ENCODE assay signal across 8 mouse cellular contexts in genomic region chr5:148342061-148342741, GRCm38 (mm10). TPM values are rescaled to one million over a fixed set of nuclear protein-coding genes. Genes with fewer than 3 reads are reported as not detected.
A peak's percentile ranks its signal among the peaks of the same experiment; 100 is the strongest.
DNase-seq lines count a peak whose midpoint lies in the region; ATAC-seq and TF ChIP-seq lines count a peak whose summit lies in the region.

No protein-coding gene starts in this region.

- peak overlapping the region; percentile 7; the same call in 1 of the 2 replicates for H3K9ac ChIP-seq in forebrain, embryonic 16.5 days (replicated peaks; ENCODE audit: low read depth, low read length)
- H3K9ac ChIP-seq in hindbrain, postnatal 0 days (replicated peaks; ENCODE audit: low read length): no peak overlapping the region
- H3K9ac ChIP-seq in limb, embryonic 11.5 days (ENCODE audit: low read length): no peak overlapping the region
- peak overlapping the region; percentile 9; the same call in 1 of the 2 replicates for H3K9ac ChIP-seq in midbrain, embryonic 11.5 days (ENCODE audit: low read length)

- ATAC-seq in forebrain, embryonic 16.5 days: peak; percentile 58
- peak; percentile 80 for ATAC-seq in hindbrain, postnatal 0 days
- ATAC-seq in limb, embryonic 11.5 days (ENCODE audit: insufficient number of reproducible peaks, low FRiP score, low TSS enrichment, low read depth): peak; percentile 75
- ATAC-seq in midbrain, embryonic 11.5 days (ENCODE audit: low FRiP score): peak; percentile 54; the same call in 1 of the 2 replicates

- H3K27ac ChIP-seq in forebrain, embryonic 16.5 days (ENCODE audit: low read length): no peak overlapping the region
- peak overlapping the region; percentile 48; the same call in 1 of the 2 replicates for H3K27ac ChIP-seq in hindbrain, postnatal 0 days
- H3K27ac ChIP-seq in limb, embryonic 11.5 days (replicated peaks; ENCODE audit: low read depth, low read length): 0 out of 2 replicates have a peak overlapping the region, but pooled peaks have one; percentile 15
- H3K27ac ChIP-seq in midbrain, embryonic 11.5 days (ENCODE audit: low read depth, low read length): no peak overlapping the region
- no peak overlapping the region for H3K27ac ChIP-seq in cerebellum, adult 2 months (ENCODE audit: insufficient read depth, low read length)

- TF ChIP-seq POLR2A in cerebellum, adult 2 months (IDR thresholded peaks at IDR 0.05; ENCODE audit: borderline replicate concordance, insufficient read depth, low read length): no peak

- peak; percentile 12 for DNase-seq in thymus, postnatal 14 days
- DNase-seq in thymus, adult 18-20 months: no peak
- DNase-seq in hindbrain, postnatal 0 days (ENCODE audit: low spot score): peak; percentile 59
- DNase-seq in limb, embryonic 11.5 days (ENCODE audit: low spot score): peak; percentile 59
- DNase-seq in midbrain, embryonic 11.5 days (ENCODE audit: low spot score, missing footprints): no peak
- no peak for DNase-seq in cerebellum, adult 2 months
- no peak for DNase-seq in B cell, adult 2 months

- peak overlapping the region; percentile 14 for H3K4me3 ChIP-seq in forebrain, embryonic 16.5 days (replicated peaks; ENCODE audit: low read length)
- H3K4me3 ChIP-seq in hindbrain, postnatal 0 days (ENCODE audit: low read length): no peak overlapping the region
- peak overlapping the region; percentile 18 for H3K4me3 ChIP-seq in limb, embryonic 11.5 days (ENCODE audit: low read depth, low read length)
- H3K4me3 ChIP-seq in midbrain, embryonic 11.5 days (ENCODE audit: low read depth, low read length): no peak overlapping the region
- no peak overlapping the region for H3K4me3 ChIP-seq in cerebellum, adult 2 months (replicated peaks; ENCODE audit: insufficient read depth, low read depth, low read length)

- no peaks in the 10 kb centered on the region for H3K27me3 ChIP-seq in forebrain, embryonic 16.5 days (replicated peaks; ENCODE audit: control insufficient read depth, insufficient read depth, low read length)
- no peaks in the 10 kb centered on the region for H3K27me3 ChIP-seq in hindbrain, postnatal 0 days (ENCODE audit: insufficient read depth, low read length)
- no peaks in the 10 kb centered on the region for H3K27me3 ChIP-seq in limb, embryonic 11.5 days (ENCODE audit: control insufficient read depth, insufficient read depth, low read length)
- no peaks in the 10 kb centered on the region for H3K27me3 ChIP-seq in midbrain, embryonic 11.5 days (ENCODE audit: control insufficient read depth, insufficient read depth, low read length)
- H3K27me3 ChIP-seq in cerebellum, adult 2 months (ENCODE audit: control insufficient read depth, insufficient read depth, low read length): no peaks in the 10 kb centered on the region

- peak overlapping the region; percentile 37 for H3K4me2 ChIP-seq in forebrain, embryonic 16.5 days (ENCODE audit: low read length)
- H3K4me2 ChIP-seq in hindbrain, postnatal 0 days (ENCODE audit: low read depth, low read length): peak overlapping the region; percentile 26
- H3K4me2 ChIP-seq in limb, embryonic 11.5 days (ENCODE audit: low read depth, severe bottlenecking): peak overlapping the region; percentile 1
- H3K4me2 ChIP-seq in midbrain, embryonic 11.5 days: peak overlapping the region; percentile 19; the same call in 1 of the 2 replicates

- TF ChIP-seq CTCF in hindbrain, postnatal 0 days (IDR thresholded peaks at IDR 0.05; ENCODE audit: low read depth): no peak
- TF ChIP-seq CTCF in cerebellum, adult 2 months (IDR thresholded peaks at IDR 0.05; ENCODE audit: borderline replicate concordance, insufficient read depth, low read depth, low read length): no peak

- WGBS in forebrain, embryonic 16.5 days: 45% methylated on average over 26 of the region's 26 CpGs
- WGBS in hindbrain, postnatal 0 days: 40% methylated on average over 26 of the region's 26 CpGs
- WGBS in limb, embryonic 11.5 days: 30% methylated on average over 26 of the region's 26 CpGs
- 40% methylated on average over 26 of the region's 26 CpGs for WGBS in midbrain, embryonic 11.5 days
- 60% methylated on average over 26 of the region's 26 CpGs for WGBS in cerebellum, adult 2 months

- H3K36me3 ChIP-seq in forebrain, embryonic 16.5 days (ENCODE audit: control insufficient read depth, insufficient read depth): no peaks in the 10 kb centered on the region
- H3K36me3 ChIP-seq in hindbrain, postnatal 0 days (ENCODE audit: insufficient read depth, low read length): no peaks in the 10 kb centered on the region
- H3K36me3 ChIP-seq in limb, embryonic 11.5 days (ENCODE audit: control insufficient read depth, insufficient read depth, low read length): no peaks in the 10 kb centered on the region
- H3K36me3 ChIP-seq in midbrain, embryonic 11.5 days (ENCODE audit: control insufficient read depth, insufficient read depth, low read length): no peaks in the 10 kb centered on the region

- H3K9me3 ChIP-seq in forebrain, embryonic 16.5 days (ENCODE audit: control insufficient read depth, low read length): no peaks in the 10 kb centered on the region
- no peaks in the 10 kb centered on the region for H3K9me3 ChIP-seq in hindbrain, postnatal 0 days (ENCODE audit: low read length)
- H3K9me3 ChIP-seq in limb, embryonic 11.5 days (ENCODE audit: control insufficient read depth, low read length): no peaks in the 10 kb centered on the region
- no peaks in the 10 kb centered on the region for H3K9me3 ChIP-seq in midbrain, embryonic 11.5 days (ENCODE audit: control insufficient read depth, low read length)

- peaks cover 11% of the 10 kb centered on the region for H3K4me1 ChIP-seq in forebrain, embryonic 16.5 days (replicated peaks; ENCODE audit: control insufficient read depth, insufficient read depth, low read length)
- no peaks in the 10 kb centered on the region; the same call in 1 of the 2 replicates for H3K4me1 ChIP-seq in hindbrain, postnatal 0 days (ENCODE audit: insufficient read depth, low read length)
- peaks cover 2% of the 10 kb centered on the region; the same call in 1 of the 2 replicates for H3K4me1 ChIP-seq in limb, embryonic 11.5 days (ENCODE audit: control insufficient read depth, insufficient read depth, low read length)
- H3K4me1 ChIP-seq in midbrain, embryonic 11.5 days (ENCODE audit: control insufficient read depth, insufficient read depth, low read length): peaks cover 3% of the 10 kb centered on the region; the same call in 1 of the 2 replicates
- no peaks in the 10 kb centered on the region for H3K4me1 ChIP-seq in cerebellum, adult 2 months (ENCODE audit: control insufficient read depth, insufficient read depth, low read length)

RNA-seq across cellular contexts. Expression of gene Slc7a1, which starts 57.5 kb away (rescaled TPM):
- 39.3 and 42.6 TPM in 2 replicates for polyA plus RNA-seq in forebrain, embryonic 16.5 days (2015; fragmentation: Nextera tagmentation; extraction: Ambion mirVana)
- 58.5 and 71.1 TPM in 2 replicates for total RNA-seq in hindbrain, postnatal 0 days (2014; rRNA removed)
- polyA plus RNA-seq in hindbrain, postnatal 0 days (2015; fragmentation: Nextera tagmentation; extraction: Ambion mirVana): 35.3 and 42.3 TPM in 2 replicates
- polyA plus RNA-seq in limb, embryonic 11.5 days (2014; fragmentation: Nextera tagmentation; extraction: Ambion mirVana): 16.4 and 20.4 TPM in 2 replicates
- 18.3 and 20.6 TPM in 2 replicates for polyA plus RNA-seq in midbrain, embryonic 11.5 days (2014; fragmentation: Nextera tagmentation; extraction: Ambion mirVana)
- polyA plus RNA-seq in cerebellum, adult 2 months (2012; rRNA removed): 10.5 and 10.7 TPM in 2 replicates

Comparison
In these comparisons a context has a peak if more than half of its experiments do, and no peak if none do; other contexts are left out.
1. DNase-seq: peak in thymus, postnatal 14 days (single experiment), hindbrain, postnatal 0 days (single experiment) and limb, embryonic 11.5 days (single experiment); none in thymus, adult 18-20 months (0 of 2), midbrain, embryonic 11.5 days (single experiment), cerebellum, adult 2 months (0 of 2) and B cell, adult 2 months (0 of 2).
2. H3K27ac ChIP-seq: peak in hindbrain, postnatal 0 days (single experiment) and limb, embryonic 11.5 days (single experiment); none in forebrain, embryonic 16.5 days (single experiment), midbrain, embryonic 11.5 days (single experiment) and cerebellum, adult 2 months (single experiment).
3. H3K4me3 ChIP-seq: peak in forebrain, embryonic 16.5 days (single experiment) and limb, embryonic 11.5 days (single experiment); none in hindbrain, postnatal 0 days (single experiment), midbrain, embryonic 11.5 days (single experiment) and cerebellum, adult 2 months (single experiment).
4. H3K9ac ChIP-seq: peak in forebrain, embryonic 16.5 days (single experiment) and midbrain, embryonic 11.5 days (single experiment); none in hindbrain, postnatal 0 days (single experiment) and limb, embryonic 11.5 days (single experiment).
5. Peak in every context shown above with its lines, with median percentiles within 50 percentile points of each other: ATAC-seq and H3K4me2 ChIP-seq.